ENCODE assay signal across 42 mouse cellular contexts in the genomic region with DNA sequence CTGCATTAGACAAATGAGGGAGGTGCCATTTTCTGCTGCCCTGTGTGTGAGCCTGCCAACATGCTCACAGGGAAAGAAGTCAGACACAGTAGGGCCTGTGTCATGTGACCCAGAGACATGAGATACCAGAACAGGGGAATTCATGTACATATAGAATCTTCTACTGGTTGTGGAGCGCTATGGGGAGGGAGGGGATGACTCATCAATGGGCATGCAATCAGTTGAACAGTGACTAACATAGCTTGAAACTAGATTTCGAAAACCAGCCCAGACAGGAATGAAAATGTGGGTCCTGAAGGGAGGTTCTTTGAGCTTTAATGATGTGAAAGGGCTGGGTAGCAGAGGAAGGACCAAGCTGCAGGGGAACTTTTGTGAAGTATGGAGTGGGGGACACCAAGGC. TPM values are rescaled to one million over a fixed set of nuclear protein-coding genes. Genes with fewer than 3 reads are reported as not detected.
DNase-seq lines count a peak whose midpoint lies in the region; ATAC-seq and TF ChIP-seq lines count a peak whose summit lies in the region.
"Had no signal": no experiment of that assay in that cellular context is flagged by ENCODE, and none has a peak within 500 bp of the region (broad histone marks: within the 10 kb centered on the region; RNA-seq: fewer than 3 reads in every experiment).

No protein-coding gene starts in this region.

- peak; percentile 41; the same call in 1 of the 2 replicates for ATAC-seq in megakaryocyte, adult 5-6 weeks (ENCODE audit: poor library complexity, severe bottlenecking)
- ATAC-seq: forebrain, embryonic 14.5 days; intestine, postnatal 0 days had no signal

- no peak overlapping the region for H3K27ac ChIP-seq in MEL (ENCODE audit: control insufficient read depth, low read depth, low read length)
- H3K27ac ChIP-seq: embryonic facial prominence, embryonic 10.5 days; embryonic facial prominence, embryonic 15.5 days; heart, adult 2 months; limb, embryonic 13.5 days; lung, embryonic 15.5 days had no signal

- TF ChIP-seq POLR2A in MEL (IDR thresholded peaks at IDR 0.05; ENCODE audit: control insufficient read depth in 1 of 2, insufficient read depth in 1 of 2, low read depth in 1 of 2, low read length in 2 of 2, poor library complexity in 1 of 2) = no peak

- DNase-seq in urinary bladder, postnatal 14 days (ENCODE audit: low spot score) = peak; percentile 24
- no peak for DNase-seq in urinary bladder, postnatal 10 days (ENCODE audit: low spot score)
- DNase-seq in MEL (ENCODE audit: low read depth, low spot score) (peak; percentile 18), adipocyte (ENCODE audit: low spot score) (peak; percentile 40)
- no peak for DNase-seq in kidney, postnatal 14 days
- no peak for DNase-seq in lung, postnatal 10 days
- no peak for DNase-seq in lung, postnatal 14 days
- DNase-seq: adrenal gland, postnatal 36 days; cerebellum, adult 2 months; cerebellum, postnatal 14 days; gastrocnemius, postnatal 25 days; heart, adult 2 months; heart, postnatal 14 days; kidney, adult 9 months; kidney, postnatal 25 days; lung, postnatal 4 days; midbrain, embryonic 14.5 days; retina, postnatal 1 day; right cerebral cortex, postnatal 14 days; thymus, postnatal 25 days had no signal

- H3K79me2 ChIP-seq in MEL (ENCODE audit: control insufficient read depth, insufficient read depth, low read length, poor library complexity) = no peaks in the 10 kb centered on the region

- no peaks in the 10 kb centered on the region for H3K4me1 ChIP-seq in MEL (ENCODE audit: control insufficient read depth in 1 of 2, insufficient read depth in 2 of 2, low read length in 2 of 2)
- H3K4me1 ChIP-seq: embryonic facial prominence, embryonic 10.5 days; embryonic facial prominence, embryonic 15.5 days; limb, embryonic 13.5 days; lung, embryonic 15.5 days had no signal

- no peak overlapping the region for H3K4me3 ChIP-seq in MEL (ENCODE audit: control insufficient read depth in 1 of 2, insufficient read depth in 1 of 2, low read depth in 2 of 2, low read length in 2 of 2)
- H3K4me3 ChIP-seq: embryonic facial prominence, embryonic 10.5 days; embryonic facial prominence, embryonic 15.5 days; heart, adult 2 months; limb, embryonic 13.5 days; lung, embryonic 15.5 days had no signal

- TF ChIP-seq CTCF in MEL (IDR thresholded peaks at IDR 0.05 in 2 of 3, conservative IDR thresholded peaks at IDR 0.05 in 1 of 3; ENCODE audit: control insufficient read depth in 1 of 3, insufficient read depth in 1 of 3, low read depth in 2 of 3, low read length in 3 of 3, poor library complexity in 1 of 3, severe bottlenecking in 1 of 3) = no peak

- no peaks in the 10 kb centered on the region for H3K36me3 ChIP-seq in MEL (ENCODE audit: control insufficient read depth in 1 of 2, insufficient read depth in 2 of 2, low read length in 2 of 2)
- H3K36me3 ChIP-seq: embryonic facial prominence, embryonic 10.5 days; embryonic facial prominence, embryonic 15.5 days; limb, embryonic 13.5 days; lung, embryonic 15.5 days had no signal

- TF ChIP-seq RAD21 in MEL (IDR thresholded peaks at IDR 0.05; ENCODE audit: low read depth, low read length) = no peak

- H3K9me3 ChIP-seq in MEL (replicated peaks; ENCODE audit: insufficient read depth, low read length) = no peaks in the 10 kb centered on the region
- H3K9me3 ChIP-seq: embryonic facial prominence, embryonic 10.5 days; embryonic facial prominence, embryonic 15.5 days; limb, embryonic 13.5 days; lung, embryonic 15.5 days had no signal

- H3K9ac ChIP-seq in MEL (ENCODE audit: control insufficient read depth, low read depth, low read length, poor library complexity, severe bottlenecking) = no peak overlapping the region
- H3K9ac ChIP-seq: embryonic facial prominence, embryonic 15.5 days; limb, embryonic 13.5 days; lung, embryonic 15.5 days had no signal

- no peaks in the 10 kb centered on the region for H3K27me3 ChIP-seq in MEL (ENCODE audit: control insufficient read depth in 1 of 2, insufficient read depth in 2 of 2, low read length in 2 of 2)
- H3K27me3 ChIP-seq: embryonic facial prominence, embryonic 15.5 days; limb, embryonic 13.5 days; lung, embryonic 15.5 days had no signal

- TF ChIP-seq EP300 in MEL (IDR thresholded peaks at IDR 0.05; ENCODE audit: low read depth in 1 of 2, low read length in 2 of 2) = no peak

TF ChIP-seq in MEL, 35 proteins besides CTCF, POLR2A, EP300 and RAD21:
- TF ChIP-seq HCFC1 (IDR thresholded peaks at IDR 0.05; ENCODE audit: low read depth, low read length) (no peak), USF1 (IDR thresholded peaks at IDR 0.05; ENCODE audit: low read depth, low read length) (peak; percentile 40; the same call in 1 of the 2 replicates)

RNA-seq across cellular contexts. Expression of gene Serpina3b, which starts 3.8 kb away (rescaled TPM):
- total RNA-seq in MEL (2012; rRNA removed) = not detected in 2 replicates
- polyA plus RNA-seq in MEL (2012; ENCODE audit: insufficient read depth in 1 of 2, insufficient read length in 2 of 2, low read depth in 1 of 2, low replicate concordance in 2 of 2, missing spikeins in 1 of 2) = not detected
- not detected in 2 replicates for total RNA-seq in megakaryocyte, adult 5-6 weeks (2015)
- total RNA-seq in megakaryocyte, adult 5-6 weeks (2017) = not detected in 2 replicates
- total RNA-seq: gastrocnemius, adult 18-20 months; gastrocnemius, postnatal 25 days; heart, adult 2 months; heart, postnatal 14 days; layer of hippocampus, adult 8-10 months; layer of hippocampus, postnatal 25 days; left cerebral cortex, adult 8-10 months; left cerebral cortex, postnatal 36 days; monocyte, adult 5-6 weeks had no signal
- polyA plus RNA-seq: cerebellum, adult 2 months; cortical plate, adult 2 months; embryonic facial prominence, embryonic 10.5 days; embryonic facial prominence, embryonic 15.5 days; forebrain, embryonic 14.5 days; frontal cortex, adult 2 months; heart, embryonic 14.5 days; hindbrain, embryonic 11.5 days; intestine, postnatal 0 days; limb, embryonic 13.5 days; lung, embryonic 15.5 days; midbrain, embryonic 14.5 days; neural tube, embryonic 14.5 days; small intestine, adult 2 months had no signal

RNA-seq across cellular contexts. Expression of gene Serpina3a, which starts 11.5 kb away (rescaled TPM):
- not detected in 2 replicates for total RNA-seq in MEL (2012; rRNA removed)
- polyA plus RNA-seq in MEL (2012; ENCODE audit: insufficient read depth in 1 of 2, insufficient read length in 2 of 2, low read depth in 1 of 2, low replicate concordance in 2 of 2, missing spikeins in 1 of 2) = not detected
- not detected in 2 replicates for total RNA-seq in megakaryocyte, adult 5-6 weeks (2015)
- total RNA-seq in megakaryocyte, adult 5-6 weeks (2017) = not detected in 2 replicates
- total RNA-seq: adrenal gland, postnatal 36 days; gastrocnemius, adult 18-20 months; gastrocnemius, postnatal 25 days; heart, adult 2 months; heart, postnatal 14 days; layer of hippocampus, adult 8-10 months; layer of hippocampus, postnatal 25 days; left cerebral cortex, adult 8-10 months; left cerebral cortex, postnatal 36 days; monocyte, adult 5-6 weeks had no signal
- polyA plus RNA-seq: cerebellum, adult 2 months; cortical plate, adult 2 months; embryonic facial prominence, embryonic 10.5 days; embryonic facial prominence, embryonic 15.5 days; forebrain, embryonic 14.5 days; frontal cortex, adult 2 months; heart, adult 2 months; heart, embryonic 14.5 days; hindbrain, embryonic 11.5 days; limb, embryonic 13.5 days; liver, embryonic 11.5 days; liver, embryonic 16.5 days; lung, embryonic 15.5 days; midbrain, embryonic 14.5 days; neural tube, embryonic 14.5 days; small intestine, adult 2 months; stomach, embryonic 14.5 days had no signal

RNA-seq across cellular contexts. Expression of gene Serpina5, which starts 23.1 kb away (rescaled TPM):
- not detected in 2 replicates for total RNA-seq in MEL (2012; rRNA removed)
- not detected for polyA plus RNA-seq in MEL (2012; ENCODE audit: insufficient read depth in 1 of 2, insufficient read length in 2 of 2, low read depth in 1 of 2, low replicate concordance in 2 of 2, missing spikeins in 1 of 2)
- total RNA-seq in megakaryocyte, adult 5-6 weeks (2015) = not detected in 2 replicates
- not detected in 2 replicates for total RNA-seq in megakaryocyte, adult 5-6 weeks (2017)
- total RNA-seq: gastrocnemius, adult 18-20 months; gastrocnemius, postnatal 25 days; heart, adult 2 months; heart, postnatal 14 days; layer of hippocampus, adult 8-10 months; layer of hippocampus, postnatal 25 days; left cerebral cortex, adult 8-10 months; left cerebral cortex, postnatal 36 days; monocyte, adult 5-6 weeks had no signal
- polyA plus RNA-seq: cerebellum, adult 2 months; cortical plate, adult 2 months; embryonic facial prominence, embryonic 10.5 days; embryonic facial prominence, embryonic 15.5 days; forebrain, embryonic 14.5 days; frontal cortex, adult 2 months; heart, adult 2 months; heart, embryonic 14.5 days; hindbrain, embryonic 11.5 days; limb, embryonic 13.5 days; liver, embryonic 11.5 days; midbrain, embryonic 14.5 days; neural tube, embryonic 14.5 days; small intestine, adult 2 months; stomach, embryonic 14.5 days had no signal

RNA-seq across cellular contexts. Expression of gene Serpina3c, which starts 29.7 kb away (rescaled TPM):
- not detected in 2 replicates for total RNA-seq in MEL (2012; rRNA removed)
- not detected for polyA plus RNA-seq in MEL (2012; ENCODE audit: insufficient read depth in 1 of 2, insufficient read length in 2 of 2, low read depth in 1 of 2, low replicate concordance in 2 of 2, missing spikeins in 1 of 2)
- 0.40 TPM in 1 of 2 replicates, not detected in the other for total RNA-seq in megakaryocyte, adult 5-6 weeks (2015)
- total RNA-seq in megakaryocyte, adult 5-6 weeks (2017) = 0.45 TPM in 1 of 2 replicates, not detected in the other
- total RNA-seq: left cerebral cortex, adult 8-10 months; left cerebral cortex, postnatal 36 days; monocyte, adult 5-6 weeks had no signal
- polyA plus RNA-seq: embryonic facial prominence, embryonic 10.5 days; forebrain, embryonic 14.5 days; heart, embryonic 14.5 days; hindbrain, embryonic 11.5 days; intestine, postnatal 0 days; limb, embryonic 13.5 days; liver, embryonic 11.5 days; midbrain, embryonic 14.5 days; neural tube, embryonic 14.5 days; stomach, embryonic 14.5 days had no signal

Comparison
In these comparisons a context has a peak if more than half of its experiments do, and no peak if none do; other contexts are left out.
1. DNase-seq: peak in urinary bladder, postnatal 14 days (single experiment), MEL (single experiment) and adipocyte (single experiment); none in urinary bladder, postnatal 10 days (single experiment), kidney, postnatal 14 days (single experiment), lung, postnatal 10 days (single experiment) and lung, postnatal 14 days (single experiment).